Mouse (Mus musculus) cerebellum, adult 9-10 months (tissue): Measurements from ENCODE around the gene Obscn.

Experiments
- DNase-seq: peaks from one replicate; pipeline ENCODE4 v3.0.0; 2022

Obscn gene

GRCm38 (mm10) chr11:59138537-59139486 lies 2.6 kb upstream of the Obscn start:
- DNase-seq, result no peak

- no peak for DNase-seq
These were observed 948 bp upstream of the Obscn start for GRCm38 (mm10) chr11:59136994-59137706.

- DNase-seq, result no peak
These were observed 966 bp downstream of the Obscn start for GRCm38 (mm10) chr11:59135051-59135820.

GRCm38 (mm10) chr11:59134373-59134997 lies 1.7 kb downstream of the Obscn start:
- no peak for DNase-seq

GRCm38 (mm10) chr11:59132065-59132464 lies 4.1 kb downstream of the Obscn start:
- DNase-seq, result no peak

GRCm38 (mm10) chr11:59131348-59131919 lies 4.8 kb downstream of the Obscn start:
- no peak for DNase-seq

GRCm38 (mm10) chr11:59130782-59131181 lies 5.4 kb downstream of the Obscn start:
- DNase-seq, result no peak

GRCm38 (mm10) chr11:59105945-59106344 lies 30.3 kb downstream of the Obscn start:
- no peak for DNase-seq

GRCm38 (mm10) chr11:59102324-59102723 lies 33.9 kb downstream of the Obscn start:
- no peak for DNase-seq

GRCm38 (mm10) chr11:59098339-59098738 lies 37.9 kb downstream of the Obscn start:
- DNase-seq, result peak; percentile 3

GRCm38 (mm10) chr11:59097770-59098169 lies 38.4 kb downstream of the Obscn start:
- no peak for DNase-seq

- no peak for DNase-seq
These were observed 42.0 kb downstream of the Obscn start for GRCm38 (mm10) chr11:59094213-59094612.

- no peak for DNase-seq
These were observed 48.6 kb downstream of the Obscn start for GRCm38 (mm10) chr11:59087581-59087980.

- DNase-seq, result no peak
These were observed 51.0 kb downstream of the Obscn start for GRCm38 (mm10) chr11:59085200-59085599.

- DNase-seq, result no peak
These were observed 53.1 kb downstream of the Obscn start for GRCm38 (mm10) chr11:59083125-59083524.

GRCm38 (mm10) chr11:59078311-59078710 lies 57.9 kb downstream of the Obscn start:
- DNase-seq, result peak; percentile 1

GRCm38 (mm10) chr11:59070321-59070720 lies 65.9 kb downstream of the Obscn start:
- DNase-seq, result no peak

- DNase-seq, result no peak
These were observed 67.3 kb downstream of the Obscn start for GRCm38 (mm10) chr11:59068922-59069321.

GRCm38 (mm10) chr11:59068433-59068832 lies 67.8 kb downstream of the Obscn start:
- DNase-seq, result no peak

- no peak for DNase-seq
These were observed 68.3 kb downstream of the Obscn start for GRCm38 (mm10) chr11:59067921-59068320.

GRCm38 (mm10) chr11:59058025-59058424 lies 78.2 kb downstream of the Obscn start:
- DNase-seq, result no peak

- DNase-seq, result no peak
These were observed 85.2 kb downstream of the Obscn start for GRCm38 (mm10) chr11:59051031-59051430.
